ENCODE assay signal across 8 mouse cellular contexts in the genomic region with DNA sequence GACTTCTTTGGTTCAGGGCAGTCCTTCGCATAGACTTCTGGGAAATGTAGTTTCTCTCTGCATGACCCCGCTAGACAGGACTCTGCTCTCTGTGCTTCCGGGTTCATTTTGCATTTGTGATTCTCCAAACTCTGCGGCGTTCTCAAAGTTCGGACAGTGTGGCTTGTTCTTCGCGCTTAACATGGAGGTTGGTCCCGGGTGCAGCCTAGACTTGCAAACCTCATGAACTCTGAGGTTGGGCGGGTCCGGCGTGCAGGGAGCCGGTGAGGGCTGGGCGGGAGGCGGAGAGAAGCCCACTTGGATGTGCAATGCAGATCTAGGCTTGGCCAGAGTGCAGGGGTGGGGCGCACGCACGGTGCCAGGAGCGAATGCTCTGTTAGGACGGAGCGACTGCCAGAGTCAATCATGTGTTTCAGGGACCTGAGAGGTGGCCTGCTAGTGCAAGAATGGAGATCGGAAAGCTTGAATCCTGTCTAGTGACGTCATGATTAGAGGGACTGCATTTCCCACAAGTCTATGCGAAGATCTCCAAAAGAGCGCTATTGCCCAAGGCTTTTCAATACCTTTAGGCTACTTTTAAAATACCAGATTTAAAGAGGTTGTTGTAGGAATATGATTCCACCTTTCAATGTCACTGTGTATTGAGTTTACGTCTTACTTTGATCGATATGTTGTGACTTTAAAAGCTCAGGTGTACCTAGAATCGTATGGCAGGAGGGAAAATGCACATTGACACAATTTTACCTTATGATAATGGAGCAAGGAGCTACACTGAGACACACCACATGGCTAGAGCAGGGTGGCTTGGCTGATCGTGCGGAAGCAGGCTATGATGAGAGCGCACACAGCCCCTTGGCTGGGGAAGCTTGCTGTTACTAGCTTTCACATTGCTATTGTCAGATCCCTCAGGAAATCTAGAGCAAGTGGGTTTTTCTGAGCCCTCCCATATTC. TPM values are rescaled to one million over a fixed set of nuclear protein-coding genes. Genes with fewer than 3 reads are reported as not detected.
DNase-seq lines count a peak whose midpoint lies in the region; ATAC-seq lines count a peak whose summit lies in the region.

A gene (plus strand): TSS at position 31 of the 951 bp plus-strand sequence.

- H3K27me3 ChIP-seq in hindbrain, embryonic 12.5 days: no peaks in the 10 kb centered on the region

- peak within 1 kb of the TSS; percentile 75 for H3K4me3 ChIP-seq in hindbrain, embryonic 12.5 days

- H3K36me3 ChIP-seq in hindbrain, embryonic 12.5 days: peaks cover 5% of the 10 kb centered on the region; the same call in 1 of the 2 replicates

- H3K27ac ChIP-seq in hindbrain, embryonic 12.5 days: peak within 1 kb of the TSS; percentile 85

- H3K4me1 ChIP-seq in hindbrain, embryonic 12.5 days: 0 out of 2 replicates have a peak, but pooled peaks cover 3% of the 10 kb centered on the region

- ATAC-seq in hindbrain, embryonic 12.5 days (ENCODE audit: low FRiP score): peak; percentile 96

- 4% methylated on average over 31 of the region's 31 CpGs for WGBS in hindbrain, embryonic 12.5 days

- DNase-seq in NIH3T3 (ENCODE audit: low read depth): peak; percentile 79
- DNase-seq in cerebellum, adult 9-11 months: peak; percentile 85
- DNase-seq in frontal cortex, postnatal 10 days (ENCODE audit: low spot score in 2 of 2): peak; percentile 54 to 70
- DNase-seq in layer of hippocampus, postnatal 14 days (ENCODE audit: low spot score in 2 of 2): peak; percentile 83 to 87
- peak; percentile 67 for DNase-seq in lung, postnatal 14 days
- DNase-seq in retina, adult 2 months (ENCODE audit: low read depth, low spot score): peak; percentile 75
- DNase-seq in thymus, postnatal 36 days: peak; percentile 71 to 73

- peak within 1 kb of the TSS; percentile 69 for H3K9ac ChIP-seq in hindbrain, embryonic 12.5 days

- H3K4me2 ChIP-seq in hindbrain, embryonic 12.5 days (replicated peaks): peak within 1 kb of the TSS; percentile 65

- H3K9me3 ChIP-seq in hindbrain, embryonic 12.5 days (replicated peaks): peaks cover 6% of the 10 kb centered on the region; the same call in 1 of the 2 replicates

RNA-seq across cellular contexts. Expression of the gene that starts here (rescaled TPM):
- polyA plus RNA-seq in hindbrain, embryonic 12.5 days (2016; fragmentation: Nextera tagmentation; extraction: Ambion mirVana): 9.1 and 10.6 TPM in 2 replicates
- total RNA-seq in layer of hippocampus, postnatal 14 days (2021): 1 to 10 TPM; 7.1 to 7.6 TPM

Comparison
In these comparisons a context has a peak if more than half of its experiments do, and no peak if none do; other contexts are left out.
1. Peak in every context shown above with its lines: DNase-seq, ATAC-seq, H3K4me3 ChIP-seq and H3K27ac ChIP-seq.